Mouse (Mus musculus): ENCODE results near the gene Fbln1. TPM values are rescaled to one million over a fixed set of nuclear protein-coding genes. Genes with fewer than 3 reads are reported as not detected.

Fbln1 gene
- polyA plus RNA-seq, 1 experiment from 2014 or later = 188 TPM

- ATAC-seq (ENCODE audit: low FRiP score, low TSS enrichment) = peak; percentile 44; the same call in 1 of the 2 replicates
- H3K9ac ChIP-seq (ENCODE audit: low read depth, low read length) = no peak overlapping the region
- no peaks in the 10 kb centered on the region for H3K36me3 ChIP-seq (ENCODE audit: control insufficient read depth, insufficient read depth, low read length)
- no peak overlapping the region for H3K4me3 ChIP-seq (ENCODE audit: low read length)
- H3K27ac ChIP-seq (ENCODE audit: low read depth, low read length) = peak overlapping the region; percentile 34; the same call in 1 of the 2 replicates
- no peak overlapping the region for H3K4me2 ChIP-seq (replicated peaks; ENCODE audit: low read depth, low read length)
- no peaks in the 10 kb centered on the region for H3K27me3 ChIP-seq (ENCODE audit: control insufficient read depth, insufficient read depth, low read length)
- H3K9me3 ChIP-seq (ENCODE audit: control insufficient read depth, low read length) = no peaks in the 10 kb centered on the region; the same call in 1 of the 2 replicates
- 56% methylated on average over 10 of the region's 10 CpGs for WGBS
- 0 out of 2 replicates have a peak, but pooled peaks cover 5% of the 10 kb centered on the region for H3K4me1 ChIP-seq (ENCODE audit: control insufficient read depth, insufficient read depth, low read length)
Measured at GRCm38 (mm10) chr15:85174060-85174459, 31.7 kb upstream of the Fbln1 start.

GRCm38 (mm10) chr15:85177576-85177975 lies 28.2 kb upstream of the Fbln1 start:
- 75% methylated on average over 8 of the region's 8 CpGs for WGBS

GRCm38 (mm10) chr15:85178172-85178571 lies 27.6 kb upstream of the Fbln1 start:
- Histone ChIP-seq H3K9ac (ENCODE audit: low read depth, low read length) (no peak overlapping the region), H3K4me3 (ENCODE audit: low read length) (no peak overlapping the region), H3K27me3 (ENCODE audit: control insufficient read depth, insufficient read depth, low read length) (no peaks in the 10 kb centered on the region), H3K9me3 (ENCODE audit: control insufficient read depth, low read length) (no peaks in the 10 kb centered on the region; the same call in 1 of the 2 replicates), H3K27ac (ENCODE audit: low read depth, low read length) (no peak overlapping the region), H3K36me3 (ENCODE audit: control insufficient read depth, insufficient read depth, low read length) (no peaks in the 10 kb centered on the region), H3K4me2 (replicated peaks; ENCODE audit: low read depth, low read length) (no peak overlapping the region), H3K4me1 (ENCODE audit: control insufficient read depth, insufficient read depth, low read length) (0 out of 2 replicates have a peak, but pooled peaks cover 5% of the 10 kb centered on the region)
- 70% methylated on average over 6 of the region's 6 CpGs for WGBS
- no peak for ATAC-seq (ENCODE audit: low FRiP score, low TSS enrichment)

More at GRCm38 (mm10) chr15:85177576-85177975, 28.2 kb upstream of the Fbln1 start:
- H3K4me2 ChIP-seq (replicated peaks; ENCODE audit: low read depth, low read length) = no peak overlapping the region
- no peak overlapping the region for H3K9ac ChIP-seq (ENCODE audit: low read depth, low read length)
- ATAC-seq (ENCODE audit: low FRiP score, low TSS enrichment) = no peak
- H3K27me3 ChIP-seq (ENCODE audit: control insufficient read depth, insufficient read depth, low read length) = no peaks in the 10 kb centered on the region
- H3K9me3 ChIP-seq (ENCODE audit: control insufficient read depth, low read length) = no peaks in the 10 kb centered on the region; the same call in 1 of the 2 replicates
- no peak overlapping the region for H3K4me3 ChIP-seq (ENCODE audit: low read length)
- 0 out of 2 replicates have a peak, but pooled peaks cover 7% of the 10 kb centered on the region for H3K4me1 ChIP-seq (ENCODE audit: control insufficient read depth, insufficient read depth, low read length)
- no peaks in the 10 kb centered on the region for H3K36me3 ChIP-seq (ENCODE audit: control insufficient read depth, insufficient read depth, low read length)
- H3K27ac ChIP-seq (ENCODE audit: low read depth, low read length) = no peak overlapping the region

- Histone ChIP-seq H3K9me3 (ENCODE audit: control insufficient read depth, low read length) (no peaks in the 10 kb centered on the region; the same call in 1 of the 2 replicates), H3K27me3 (ENCODE audit: control insufficient read depth, insufficient read depth, low read length) (no peaks in the 10 kb centered on the region), H3K4me2 (replicated peaks; ENCODE audit: low read depth, low read length) (no peak overlapping the region), H3K36me3 (ENCODE audit: control insufficient read depth, insufficient read depth, low read length) (no peaks in the 10 kb centered on the region), H3K4me1 (ENCODE audit: control insufficient read depth, insufficient read depth, low read length) (0 out of 2 replicates have a peak, but pooled peaks cover 4% of the 10 kb centered on the region), H3K27ac (ENCODE audit: low read depth, low read length) (peak overlapping the region; percentile 30; the same call in 1 of the 2 replicates), H3K4me3 (ENCODE audit: low read length) (no peak overlapping the region), H3K9ac (ENCODE audit: low read depth, low read length) (no peak overlapping the region)
- 63% methylated on average over 7 of the region's 7 CpGs for WGBS
- 0 out of 2 replicates have a peak, but pooled peaks have one; percentile 49 for ATAC-seq (ENCODE audit: low FRiP score, low TSS enrichment)
Measured at GRCm38 (mm10) chr15:85179528-85180180, 26.1 kb upstream of the Fbln1 start.

GRCm38 (mm10) chr15:85180368-85180767 lies 25.4 kb upstream of the Fbln1 start:
- H3K4me1 ChIP-seq (ENCODE audit: control insufficient read depth, insufficient read depth, low read length) = 0 out of 2 replicates have a peak, but pooled peaks cover 4% of the 10 kb centered on the region
- no peak overlapping the region for H3K4me2 ChIP-seq (replicated peaks; ENCODE audit: low read depth, low read length)
- peak overlapping the region; percentile 49; the same call in 1 of the 2 replicates for H3K27ac ChIP-seq (ENCODE audit: low read depth, low read length)
- ATAC-seq (ENCODE audit: low FRiP score, low TSS enrichment) = no peak
- H3K36me3 ChIP-seq (ENCODE audit: control insufficient read depth, insufficient read depth, low read length) = no peaks in the 10 kb centered on the region
- no peaks in the 10 kb centered on the region; the same call in 1 of the 2 replicates for H3K9me3 ChIP-seq (ENCODE audit: control insufficient read depth, low read length)
- no peak overlapping the region for H3K9ac ChIP-seq (ENCODE audit: low read depth, low read length)
- no peaks in the 10 kb centered on the region for H3K27me3 ChIP-seq (ENCODE audit: control insufficient read depth, insufficient read depth, low read length)
- H3K4me3 ChIP-seq (ENCODE audit: low read length) = no peak overlapping the region

- H3K4me3 ChIP-seq (ENCODE audit: low read length) = no peak overlapping the region
- H3K4me1 ChIP-seq (ENCODE audit: control insufficient read depth, insufficient read depth, low read length) = 0 out of 2 replicates have a peak, but pooled peaks cover 4% of the 10 kb centered on the region
- WGBS = 87% methylated on average over 4 of the region's 4 CpGs
- H3K27me3 ChIP-seq (ENCODE audit: control insufficient read depth, insufficient read depth, low read length) = no peaks in the 10 kb centered on the region
- H3K4me2 ChIP-seq (replicated peaks; ENCODE audit: low read depth, low read length) = no peak overlapping the region
- no peak overlapping the region for H3K9ac ChIP-seq (ENCODE audit: low read depth, low read length)
- no peak overlapping the region for H3K27ac ChIP-seq (ENCODE audit: low read depth, low read length)
- H3K9me3 ChIP-seq (ENCODE audit: control insufficient read depth, low read length) = no peaks in the 10 kb centered on the region
- no peaks in the 10 kb centered on the region for H3K36me3 ChIP-seq (ENCODE audit: control insufficient read depth, insufficient read depth, low read length)
- ATAC-seq (ENCODE audit: low FRiP score, low TSS enrichment) = no peak
Measured at GRCm38 (mm10) chr15:85182063-85182462, 23.7 kb upstream of the Fbln1 start.

GRCm38 (mm10) chr15:85186916-85187315 lies 18.8 kb upstream of the Fbln1 start:
- Histone ChIP-seq H3K4me1 (ENCODE audit: control insufficient read depth, insufficient read depth, low read length) (no peaks in the 10 kb centered on the region), H3K9ac (ENCODE audit: low read depth, low read length) (no peak overlapping the region), H3K27ac (ENCODE audit: low read depth, low read length) (no peak overlapping the region), H3K9me3 (ENCODE audit: control insufficient read depth, low read length) (no peaks in the 10 kb centered on the region), H3K36me3 (ENCODE audit: control insufficient read depth, insufficient read depth, low read length) (no peaks in the 10 kb centered on the region), H3K4me3 (ENCODE audit: low read length) (no peak overlapping the region), H3K4me2 (replicated peaks; ENCODE audit: low read depth, low read length) (no peak overlapping the region), H3K27me3 (ENCODE audit: control insufficient read depth, insufficient read depth, low read length) (no peaks in the 10 kb centered on the region)
- WGBS = 60% methylated on average over 7 of the region's 7 CpGs
- no peak for ATAC-seq (ENCODE audit: low FRiP score, low TSS enrichment)

DNA sequence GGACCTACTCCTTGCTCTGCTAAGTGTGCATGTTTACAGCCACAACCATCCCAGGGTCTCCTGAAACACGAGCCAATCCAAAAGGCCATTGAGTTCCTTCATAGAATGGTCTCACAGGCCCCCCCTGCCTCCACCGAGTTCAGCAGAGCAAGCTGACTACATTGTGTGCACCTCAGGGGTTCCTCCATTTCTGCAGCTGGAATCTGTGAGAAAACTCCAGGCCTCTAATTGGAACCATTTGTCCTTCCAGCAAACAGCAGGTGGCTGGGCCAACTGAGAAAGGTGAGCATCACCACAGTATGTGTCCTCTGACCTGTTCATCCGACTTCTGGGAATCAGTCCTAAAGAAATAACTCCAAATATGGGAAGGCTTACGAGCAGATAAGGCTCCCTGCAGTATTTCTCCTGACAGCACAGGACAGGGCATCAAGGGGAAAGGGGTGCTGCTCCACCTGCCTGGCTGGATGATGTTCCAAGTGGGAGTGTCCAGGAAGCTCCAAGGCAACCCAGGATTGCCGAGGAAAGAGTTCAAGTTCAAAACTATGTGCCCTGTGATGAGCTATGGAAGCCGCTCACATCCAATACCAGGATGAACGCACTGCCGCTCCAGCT lies 17.5 kb upstream of the Fbln1 start:
- Histone ChIP-seq H3K9me3 (ENCODE audit: control insufficient read depth, low read length) (no peaks in the 10 kb centered on the region), H3K27ac (ENCODE audit: low read depth, low read length) (no peak overlapping the region), H3K4me3 (ENCODE audit: low read length) (no peak overlapping the region), H3K36me3 (ENCODE audit: control insufficient read depth, insufficient read depth, low read length) (no peaks in the 10 kb centered on the region), H3K9ac (ENCODE audit: low read depth, low read length) (no peak overlapping the region), H3K27me3 (ENCODE audit: control insufficient read depth, insufficient read depth, low read length) (no peaks in the 10 kb centered on the region), H3K4me1 (ENCODE audit: control insufficient read depth, insufficient read depth, low read length) (no peaks in the 10 kb centered on the region), H3K4me2 (replicated peaks; ENCODE audit: low read depth, low read length) (no peak overlapping the region)
- 54% methylated on average over 8 of the region's 8 CpGs for whole genome bisulfite sequencing
- no peak for ATAC-seq (ENCODE audit: low FRiP score, low TSS enrichment)

All from kidney, embryonic 14.5 days (tissue).